Mouse (Mus musculus): ENCODE data around the gene Spag4.

DNA sequence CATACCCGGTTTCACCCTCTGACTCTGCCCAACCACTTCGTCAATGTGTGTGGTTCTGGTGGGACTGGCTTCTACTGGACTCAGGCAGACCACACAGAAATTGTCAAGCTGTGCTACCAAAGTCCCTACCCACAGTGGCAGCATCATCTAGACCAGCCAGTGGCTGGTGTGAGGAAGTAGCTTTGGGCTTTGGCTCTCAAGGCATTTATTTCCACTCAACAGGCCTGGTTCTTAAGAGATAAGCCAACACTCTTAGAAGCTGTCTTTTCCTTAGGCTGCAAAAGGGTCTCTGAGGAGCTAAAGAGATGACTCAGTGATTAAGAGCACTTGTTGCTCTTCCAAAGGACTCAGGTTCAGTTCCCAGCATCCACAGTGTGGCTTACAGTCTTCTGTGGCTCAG, 43.2 kb upstream of the Spag4 start:
- TF ChIP-seq CTCF (IDR thresholded peaks at IDR 0.05; ENCODE audit: borderline replicate concordance, insufficient read depth, low read depth, low read length) (no peak), POLR2A (IDR thresholded peaks at IDR 0.05; ENCODE audit: borderline replicate concordance, insufficient read depth, low read length) (no peak)

Measured in cerebellum, adult 2 months (tissue).